Mouse (Mus musculus): ENCODE measurements at regions not wholly inside any gene's neighbourhood (a gene's known extent, or its start where the extent isn't known, plus 50 kb on each side); places are given as distances from the start of the nearest gene placed in this dataset.

DNA sequence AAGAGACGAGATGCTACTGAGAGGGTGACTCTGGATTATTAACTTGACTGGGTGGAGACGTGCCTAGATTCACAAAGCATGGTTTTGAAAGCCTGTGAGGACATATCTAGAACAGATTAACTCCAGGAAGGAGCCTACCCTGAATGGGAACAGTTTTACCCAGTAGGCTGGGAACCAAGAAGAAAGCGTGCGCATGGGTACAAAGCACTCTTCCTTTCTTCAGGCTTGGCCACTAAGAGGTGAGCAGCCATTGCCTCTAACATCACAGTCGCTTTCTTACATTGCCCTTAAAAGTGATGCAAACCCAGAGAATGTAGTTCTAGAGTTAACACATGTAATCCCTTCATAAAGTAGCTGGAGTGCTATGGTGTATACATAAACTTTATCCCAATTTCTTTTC lies 414.0 kb downstream of the Efna5 start:
- WGBS, result 86% methylated on average over 5 of the region's 5 CpGs
- Histone ChIP-seq H3K4me2 (replicated peaks) (no peak overlapping the region), H3K4me1 (no peaks in the 10 kb centered on the region), H3K9me3 (no peaks in the 10 kb centered on the region), H3K27me3 (no peaks in the 10 kb centered on the region), H3K9ac (replicated peaks) (no peak overlapping the region), H3K36me3 (no peaks in the 10 kb centered on the region), H3K4me3 (no peak overlapping the region), H3K27ac (replicated peaks) (no peak overlapping the region)
- no peak for ATAC-seq (replicated peaks)

DNA sequence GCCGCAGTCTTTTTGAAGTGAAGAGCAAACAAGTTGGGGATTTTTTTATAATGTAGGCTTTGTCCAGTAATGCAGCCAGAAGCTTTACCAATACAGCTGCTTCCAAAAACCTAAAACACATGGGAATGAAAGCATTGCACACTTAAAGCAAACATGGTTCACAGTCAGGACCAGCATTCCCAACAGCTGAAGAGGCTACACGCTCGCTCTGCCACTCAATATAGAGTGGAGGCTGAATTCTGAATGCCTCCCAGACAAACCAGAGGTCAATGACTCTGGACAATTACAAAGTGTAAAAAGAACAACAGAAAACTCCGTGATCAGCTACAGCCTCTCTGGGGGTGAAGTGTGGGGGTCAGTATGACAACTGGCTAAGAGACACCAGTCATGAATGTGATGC lies 416.1 kb downstream of the Efna5 start:
- no peaks in the 10 kb centered on the region for H3K36me3 ChIP-seq
- no peak overlapping the region for H3K9ac ChIP-seq (replicated peaks)
- H3K4me3 ChIP-seq, result no peak overlapping the region
- ATAC-seq (replicated peaks), result no peak
- H3K4me1 ChIP-seq, result no peaks in the 10 kb centered on the region
- H3K4me2 ChIP-seq (replicated peaks), result no peak overlapping the region
- H3K27ac ChIP-seq (replicated peaks), result no peak overlapping the region
- no peaks in the 10 kb centered on the region for H3K27me3 ChIP-seq
- WGBS, result 66% methylated on average over 4 of the region's 4 CpGs
- no peaks in the 10 kb centered on the region for H3K9me3 ChIP-seq

DNA sequence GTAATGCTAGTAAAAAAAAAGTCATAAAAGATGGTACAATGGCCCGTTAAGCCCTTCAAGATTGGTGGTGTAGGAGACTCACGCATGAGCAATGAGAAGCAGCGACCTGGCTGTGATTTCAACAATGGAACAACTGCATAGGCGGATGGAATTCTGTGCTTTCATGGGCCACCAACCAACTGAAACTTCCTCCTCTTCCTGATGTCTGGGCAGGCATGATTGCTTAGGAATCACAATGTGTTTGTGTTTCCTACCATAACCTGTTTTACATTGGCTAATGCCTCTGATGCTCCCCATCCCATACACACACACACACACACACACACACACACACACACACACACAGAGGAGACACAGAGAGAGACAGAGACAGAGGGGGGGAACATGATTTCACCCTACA lies 416.9 kb downstream of the Efna5 start:
- no peak for ATAC-seq (replicated peaks)
- WGBS, result 81% methylated on average over 4 of the region's 4 CpGs
- Histone ChIP-seq H3K9ac (replicated peaks) (no peak overlapping the region), H3K36me3 (no peaks in the 10 kb centered on the region), H3K9me3 (no peaks in the 10 kb centered on the region), H3K4me3 (no peak overlapping the region), H3K27me3 (no peaks in the 10 kb centered on the region), H3K27ac (replicated peaks) (no peak overlapping the region), H3K4me2 (replicated peaks) (no peak overlapping the region), H3K4me1 (no peaks in the 10 kb centered on the region)

DNA sequence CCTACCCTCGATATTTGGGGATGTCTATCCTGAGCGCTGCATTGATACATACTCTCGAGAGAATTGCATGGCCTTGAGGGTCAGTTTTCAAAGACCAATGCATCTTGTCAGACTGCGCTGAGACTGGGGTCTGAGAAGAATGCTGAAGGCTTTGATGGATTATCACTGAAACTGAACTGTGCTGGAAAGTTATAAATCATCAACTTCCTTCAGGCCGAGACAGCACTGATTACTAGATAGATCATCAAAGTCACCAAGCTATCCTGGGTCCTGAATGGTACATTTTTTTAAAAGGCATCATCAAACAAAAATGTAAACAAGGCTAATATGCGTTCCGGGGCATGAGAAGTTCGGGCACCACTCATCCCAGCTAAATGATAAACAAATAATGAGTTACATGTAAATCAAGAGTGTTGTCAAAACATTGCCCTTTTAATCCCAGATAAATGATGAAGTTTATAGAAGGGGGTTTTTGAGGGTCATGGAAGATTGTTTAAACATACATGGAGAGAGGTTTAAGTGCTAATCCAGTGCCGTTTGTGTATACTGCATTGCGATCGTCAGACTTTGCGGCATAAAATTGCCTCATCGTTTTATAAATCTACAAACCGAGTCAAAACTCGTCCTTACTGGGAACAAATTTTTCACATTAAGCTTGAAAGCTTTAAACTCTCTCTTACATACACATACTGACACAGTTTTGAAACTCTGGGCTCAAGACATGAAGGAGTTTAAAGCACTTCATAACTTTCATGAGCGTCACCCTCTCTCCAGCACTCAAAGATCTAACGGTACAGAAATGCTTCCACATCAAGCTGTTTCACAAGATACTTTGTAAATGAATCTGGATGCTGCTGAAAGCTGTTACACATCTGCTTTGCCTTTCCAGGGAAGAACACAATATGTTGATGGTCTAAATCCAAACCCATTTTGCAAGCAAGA lies 419.5 kb downstream of the Efna5 start:
- 87% methylated on average over 17 of the region's 17 CpGs for WGBS
- no peak overlapping the region for H3K9ac ChIP-seq (replicated peaks)
- H3K27me3 ChIP-seq, result no peaks in the 10 kb centered on the region
- H3K4me2 ChIP-seq (replicated peaks), result no peak overlapping the region
- no peaks in the 10 kb centered on the region for H3K9me3 ChIP-seq
- H3K4me1 ChIP-seq, result no peaks in the 10 kb centered on the region
- H3K4me3 ChIP-seq, result no peak overlapping the region
- no peak overlapping the region for H3K27ac ChIP-seq (replicated peaks)
- H3K36me3 ChIP-seq, result no peaks in the 10 kb centered on the region
- ATAC-seq (replicated peaks), result no peak

DNA sequence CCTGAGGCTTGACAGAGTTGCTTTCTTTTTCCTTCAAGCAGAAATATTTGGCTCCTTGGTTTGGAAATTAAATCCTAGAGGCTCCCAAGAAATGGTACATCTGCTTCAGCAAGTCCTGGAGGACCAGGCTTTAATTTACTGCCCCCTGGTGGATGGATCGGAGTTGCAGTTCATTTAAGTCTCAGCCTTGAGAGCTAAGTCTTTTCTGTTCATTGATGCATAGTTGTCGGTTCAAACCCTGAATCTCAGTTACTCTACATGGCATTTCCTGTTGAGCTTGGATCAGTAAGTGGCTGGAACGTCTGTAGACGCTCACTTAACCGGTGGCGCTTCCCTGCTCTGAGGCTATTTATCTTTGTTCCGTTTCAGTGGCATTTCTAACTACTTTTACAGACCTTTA lies 422.2 kb downstream of the Efna5 start:
- no peak overlapping the region for H3K27ac ChIP-seq (replicated peaks)
- H3K4me2 ChIP-seq (replicated peaks), result no peak overlapping the region
- no peaks in the 10 kb centered on the region for H3K9me3 ChIP-seq
- H3K36me3 ChIP-seq, result no peaks in the 10 kb centered on the region
- no peak overlapping the region for H3K9ac ChIP-seq (replicated peaks)
- WGBS, result 42% methylated on average over 7 of the region's 7 CpGs
- H3K4me1 ChIP-seq, result no peaks in the 10 kb centered on the region
- H3K27me3 ChIP-seq, result no peaks in the 10 kb centered on the region
- ATAC-seq (replicated peaks), result no peak
- no peak overlapping the region for H3K4me3 ChIP-seq

DNA sequence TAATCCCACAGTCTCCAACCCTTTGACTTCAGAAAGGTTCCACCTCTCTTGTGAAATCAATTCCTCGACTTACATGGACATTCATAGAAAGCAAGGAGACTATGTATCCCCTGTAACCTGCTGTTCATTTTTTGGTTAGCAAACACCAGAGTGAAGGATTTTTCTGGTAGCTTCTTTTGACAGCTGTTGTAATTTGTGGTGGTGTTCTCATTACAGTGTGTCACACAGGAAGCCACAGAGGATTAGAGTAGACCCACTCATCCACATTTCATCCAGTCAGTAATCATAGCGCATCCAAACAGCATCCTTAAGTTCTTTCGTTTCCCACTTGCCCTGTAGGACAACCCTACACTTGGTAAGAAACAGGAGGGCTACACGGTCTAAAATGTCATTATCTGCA lies 443.1 kb downstream of the Efna5 start:
- Histone ChIP-seq H3K36me3 (no peaks in the 10 kb centered on the region), H3K27me3 (no peaks in the 10 kb centered on the region), H3K4me3 (no peak overlapping the region), H3K27ac (replicated peaks) (no peak overlapping the region), H3K9me3 (no peaks in the 10 kb centered on the region), H3K4me1 (no peaks in the 10 kb centered on the region), H3K9ac (replicated peaks) (no peak overlapping the region), H3K4me2 (replicated peaks) (no peak overlapping the region)
- ATAC-seq (replicated peaks), result no peak
- 92% methylated on average over 4 of the region's 4 CpGs for WGBS

DNA sequence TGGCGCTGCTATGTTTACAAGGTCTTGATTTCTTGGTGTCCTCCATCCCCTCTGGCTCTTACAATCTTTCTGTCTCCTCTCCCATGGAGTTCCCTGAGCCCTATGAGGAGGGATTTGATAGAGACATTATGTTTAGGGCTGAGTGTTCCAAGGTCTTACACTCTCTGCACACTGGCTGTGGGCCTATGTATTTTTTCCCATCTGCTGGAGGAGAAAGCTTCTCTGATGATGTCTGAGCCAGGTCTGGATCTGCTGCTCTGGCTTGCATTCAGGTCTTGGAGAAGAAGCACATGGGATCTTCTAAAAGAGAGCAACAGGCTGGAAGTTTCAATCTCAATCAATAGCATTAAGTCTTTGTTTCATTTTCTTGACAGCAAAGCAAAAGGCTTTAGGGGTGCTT lies 445.1 kb downstream of the Efna5 start:
- Histone ChIP-seq H3K27me3 (no peaks in the 10 kb centered on the region), H3K9me3 (no peaks in the 10 kb centered on the region), H3K27ac (replicated peaks) (no peak overlapping the region), H3K4me1 (no peaks in the 10 kb centered on the region), H3K4me2 (replicated peaks) (no peak overlapping the region), H3K9ac (replicated peaks) (no peak overlapping the region), H3K4me3 (no peak overlapping the region), H3K36me3 (no peaks in the 10 kb centered on the region)
- WGBS, result 83% methylated on average over 1 of the region's 1 CpGs
- ATAC-seq (replicated peaks), result no peak

DNA sequence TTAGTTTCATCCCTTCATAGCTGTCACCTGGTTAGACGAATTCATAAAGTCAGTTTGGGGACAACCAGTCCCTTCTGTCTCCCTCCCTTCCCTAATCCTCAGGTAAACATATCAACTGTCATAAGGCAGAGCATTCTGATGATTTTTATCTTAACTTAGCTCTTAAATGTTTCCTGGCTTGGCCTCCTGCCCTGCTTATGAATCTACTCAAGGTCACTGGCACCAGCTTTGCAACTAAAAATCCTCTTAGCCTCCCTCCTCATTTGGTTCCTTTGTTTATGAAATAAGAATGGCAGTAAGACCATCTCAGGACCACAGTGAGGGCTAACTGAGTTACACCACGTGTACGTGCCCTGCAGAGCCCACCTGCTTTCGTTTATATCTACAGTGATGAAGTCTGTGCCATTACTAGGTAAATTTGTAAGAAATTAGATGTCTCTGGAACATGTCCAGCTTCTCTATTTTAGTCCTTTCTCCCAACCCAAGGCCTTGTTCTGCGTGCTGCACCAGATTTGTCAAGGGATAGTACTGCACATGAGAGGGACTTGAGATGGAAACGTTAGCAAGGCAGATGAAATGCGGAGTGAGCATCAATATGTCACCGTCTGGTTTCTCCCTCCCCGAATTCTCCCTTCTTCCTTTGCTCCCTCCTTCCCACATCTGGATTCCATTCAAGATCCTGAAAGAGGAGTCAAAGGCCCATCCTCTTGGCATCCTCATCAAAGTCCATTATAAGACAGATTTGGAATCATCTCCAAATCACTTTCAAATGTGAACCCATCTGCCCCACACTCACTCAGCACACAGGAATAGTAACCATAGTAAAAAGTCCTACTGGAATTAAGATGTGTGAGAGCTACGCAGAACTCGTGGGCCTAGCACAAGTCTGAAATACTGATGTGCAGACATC lies 457.4 kb downstream of the Efna5 start:
- Histone ChIP-seq H3K9ac (replicated peaks) (no peak overlapping the region), H3K27me3 (no peaks in the 10 kb centered on the region), H3K4me1 (no peaks in the 10 kb centered on the region), H3K4me3 (no peak overlapping the region), H3K9me3 (no peaks in the 10 kb centered on the region), H3K4me2 (replicated peaks) (no peak overlapping the region), H3K36me3 (no peaks in the 10 kb centered on the region), H3K27ac (replicated peaks) (no peak overlapping the region)
- 88% methylated on average over 11 of the region's 11 CpGs for WGBS
- ATAC-seq (replicated peaks), result no peak

DNA sequence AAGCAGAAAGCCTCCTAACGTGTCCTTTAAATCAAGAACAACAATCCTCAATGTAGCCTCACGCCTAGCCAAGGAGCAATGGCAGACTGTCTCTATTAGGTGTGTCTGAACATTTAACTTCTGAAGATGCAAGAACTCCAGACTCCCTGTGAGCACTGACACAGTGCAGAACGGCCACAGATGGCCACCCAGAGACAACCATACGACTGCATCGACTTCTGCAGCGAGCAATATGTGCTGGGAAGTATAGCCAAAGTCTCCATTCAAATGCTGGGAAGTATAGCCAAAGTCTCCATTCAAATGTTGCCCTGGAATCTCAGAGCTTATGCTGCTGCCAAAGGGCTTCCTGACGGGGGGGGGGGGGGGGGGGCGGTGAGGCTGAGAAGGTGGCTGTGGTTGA lies 463.5 kb downstream of the Efna5 start:
- H3K9me3 ChIP-seq, result no peaks in the 10 kb centered on the region
- 51% methylated on average over 8 of the region's 8 CpGs for WGBS
- no peak overlapping the region for H3K27ac ChIP-seq (replicated peaks)
- no peaks in the 10 kb centered on the region for H3K27me3 ChIP-seq
- H3K9ac ChIP-seq (replicated peaks), result no peak overlapping the region
- no peak overlapping the region for H3K4me3 ChIP-seq
- no peak overlapping the region for H3K4me2 ChIP-seq (replicated peaks)
- no peaks in the 10 kb centered on the region for H3K4me1 ChIP-seq
- peak; percentile 53; the same call in 1 of the 2 replicates for ATAC-seq (replicated peaks)
- no peaks in the 10 kb centered on the region for H3K36me3 ChIP-seq

DNA sequence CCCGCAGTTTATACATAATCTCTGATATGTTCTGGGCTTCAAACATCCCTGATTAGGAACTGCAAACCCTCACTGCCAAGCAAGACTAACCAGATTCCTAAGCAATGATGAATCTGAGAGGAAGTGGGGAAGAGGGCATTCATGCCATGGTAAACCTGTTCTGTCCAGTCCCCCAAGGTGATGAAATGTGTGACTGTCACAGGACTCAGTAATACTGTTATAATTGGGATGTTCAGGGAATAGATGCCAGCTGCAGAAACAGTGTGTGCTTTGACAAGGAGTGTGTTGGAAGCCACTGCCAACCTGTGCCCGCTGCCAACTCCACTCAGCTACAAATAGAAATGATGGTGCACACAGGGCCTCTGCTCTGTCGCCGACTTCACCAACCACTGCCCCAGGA lies 466.0 kb downstream of the Efna5 start:
- H3K4me1 ChIP-seq, result no peaks in the 10 kb centered on the region
- ATAC-seq (replicated peaks), result 0 out of 2 replicates have a peak, but pooled peaks have one; percentile 55

DNA sequence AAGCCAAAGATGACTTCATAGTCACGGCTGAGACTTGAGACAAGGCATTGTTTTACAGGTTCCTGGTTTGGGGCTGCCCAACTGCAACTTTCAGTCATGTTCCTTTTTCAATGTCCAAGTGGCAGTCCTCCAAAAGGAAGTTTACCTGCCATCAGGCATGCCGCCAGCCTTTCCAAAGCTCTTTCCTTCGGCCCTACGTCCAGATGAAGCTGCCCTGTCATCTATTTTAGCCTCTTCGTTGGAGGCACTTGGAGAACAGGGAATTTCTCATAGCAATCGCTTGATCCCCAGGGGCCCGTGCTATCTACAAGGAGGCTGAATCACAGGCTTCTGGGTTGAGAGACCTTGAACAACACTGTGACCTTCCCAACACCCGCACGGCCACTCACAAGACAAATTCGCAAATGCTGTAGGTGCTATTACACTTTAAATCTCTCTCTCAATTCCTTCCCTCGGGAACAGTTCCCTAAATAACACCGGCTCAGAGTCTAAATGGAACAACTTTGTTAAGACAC lies 468.4 kb downstream of the Efna5 start:
- no peaks in the 10 kb centered on the region for H3K27me3 ChIP-seq
- WGBS, result 82% methylated on average over 12 of the region's 12 CpGs
- no peak overlapping the region for H3K4me3 ChIP-seq
- no peak overlapping the region for H3K27ac ChIP-seq (replicated peaks)
- H3K9me3 ChIP-seq, result no peaks in the 10 kb centered on the region; the same call in 1 of the 2 replicates
- H3K9ac ChIP-seq (replicated peaks), result no peak overlapping the region
- no peak for ATAC-seq (replicated peaks)
- H3K36me3 ChIP-seq, result no peaks in the 10 kb centered on the region
- no peak overlapping the region for H3K4me2 ChIP-seq (replicated peaks)
- H3K4me1 ChIP-seq, result no peaks in the 10 kb centered on the region

More for the DNA sequence above, 466.0 kb downstream of the Efna5 start:
- Histone ChIP-seq H3K9ac (replicated peaks) (no peak overlapping the region), H3K4me3 (no peak overlapping the region), H3K27ac (replicated peaks) (no peak overlapping the region), H3K36me3 (no peaks in the 10 kb centered on the region), H3K27me3 (no peaks in the 10 kb centered on the region), H3K4me2 (replicated peaks) (no peak overlapping the region), H3K9me3 (no peaks in the 10 kb centered on the region)
- 64% methylated on average over 4 of the region's 4 CpGs for WGBS

DNA sequence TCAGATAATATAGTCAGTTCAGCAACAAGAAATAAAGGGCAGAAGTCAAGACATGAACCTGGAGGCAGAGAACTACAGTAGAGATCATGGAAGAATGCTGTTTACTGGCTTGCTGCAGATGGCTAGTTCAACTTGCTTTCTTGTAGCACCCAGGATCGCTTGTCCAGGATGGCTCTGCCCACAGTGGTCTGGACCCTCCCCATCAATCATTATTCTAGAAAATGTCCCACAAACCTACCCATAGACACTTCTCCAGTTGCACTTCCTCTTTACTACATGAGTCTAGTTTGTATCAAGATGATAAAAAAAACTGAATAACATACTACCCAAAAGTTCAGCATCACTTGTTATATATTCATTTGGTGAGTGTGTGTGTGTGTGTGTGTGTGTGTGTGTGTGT lies 477.4 kb downstream of the Efna5 start:
- H3K9ac ChIP-seq (replicated peaks), result no peak overlapping the region
- H3K27ac ChIP-seq (replicated peaks), result no peak overlapping the region
- no peaks in the 10 kb centered on the region for H3K4me1 ChIP-seq
- H3K36me3 ChIP-seq, result no peaks in the 10 kb centered on the region
- H3K4me3 ChIP-seq, result no peak overlapping the region
- 86% methylated on average over 1 of the region's 1 CpGs for WGBS
- H3K27me3 ChIP-seq, result no peaks in the 10 kb centered on the region
- H3K9me3 ChIP-seq, result no peaks in the 10 kb centered on the region; the same call in 1 of the 2 replicates
- no peak overlapping the region for H3K4me2 ChIP-seq (replicated peaks)
- no peak for ATAC-seq (replicated peaks)
